Mouse (Mus musculus) megakaryocyte, embryonic 14.5 days (primary cell): ENCODE measurements around the gene Ubxn2a.

Source experiments
- FLI1 ChIP-seq: IDR thresholded peaks from 2 replicates; pipeline ENCODE4 v1.6.1; 2012; ENCODE audit warnings: low read length, inconsistent platforms, mixed read lengths
- GATA1 ChIP-seq: IDR thresholded peaks from 3 replicates; pipeline ENCODE4 v1.6.1; 2012; ENCODE audit warnings: mixed read lengths, low read length, inconsistent platforms, borderline replicate concordance

- TF ChIP-seq FLI1 (no peak), GATA1 (no peak)
These were observed 67.5 kb downstream of the Ubxn2a start for GRCm38 (mm10) chr12:4840010-4840409.
